Mouse (Mus musculus) cerebellum, postnatal 14 days (tissue): ENCODE results near the gene Arhgef28.
"Not testable (repeated sequence)": the region's sequence is repeated elsewhere in the genome, so short reads cannot be mapped to it uniquely, and the experiment has no call there.

Source experiments
- DNase-seq, 2 experiments: peaks; one replicate each; pipeline ENCODE4 v3.0.0; 2021; ENCODE audit warnings: mixed read lengths in 2 of 2

The Arhgef28 gene

GRCm38 (mm10) chr13:98122766-98123165, 83.5 kb downstream of the Arhgef28 start:
- DNase-seq: no peak

- no peak for DNase-seq
Observed at GRCm38 (mm10) chr13:98121993-98122392, 84.2 kb downstream of the Arhgef28 start.

DNA sequence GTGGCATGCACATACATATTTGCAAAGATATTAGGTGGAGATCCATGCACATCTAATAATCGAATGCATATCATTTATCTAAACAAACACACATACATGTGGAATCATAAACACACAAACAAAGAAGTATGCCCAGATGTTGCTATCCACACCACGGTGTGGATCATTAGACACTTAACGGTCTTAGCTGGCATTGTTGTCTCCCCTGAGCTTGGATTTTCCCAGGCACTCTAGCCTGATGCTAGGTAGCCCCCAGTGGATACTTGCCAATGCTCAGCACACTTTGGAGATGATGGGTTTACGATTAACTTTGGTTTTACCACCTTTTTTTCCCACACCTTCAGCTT, 85.1 kb downstream of the Arhgef28 start:
- no peak for DNase-seq

GRCm38 (mm10) chr13:98120356-98121123, 85.7 kb downstream of the Arhgef28 start:
- DNase-seq: no peak

GRCm38 (mm10) chr13:98118291-98118690, 87.9 kb downstream of the Arhgef28 start:
- DNase-seq: no peak

DNA sequence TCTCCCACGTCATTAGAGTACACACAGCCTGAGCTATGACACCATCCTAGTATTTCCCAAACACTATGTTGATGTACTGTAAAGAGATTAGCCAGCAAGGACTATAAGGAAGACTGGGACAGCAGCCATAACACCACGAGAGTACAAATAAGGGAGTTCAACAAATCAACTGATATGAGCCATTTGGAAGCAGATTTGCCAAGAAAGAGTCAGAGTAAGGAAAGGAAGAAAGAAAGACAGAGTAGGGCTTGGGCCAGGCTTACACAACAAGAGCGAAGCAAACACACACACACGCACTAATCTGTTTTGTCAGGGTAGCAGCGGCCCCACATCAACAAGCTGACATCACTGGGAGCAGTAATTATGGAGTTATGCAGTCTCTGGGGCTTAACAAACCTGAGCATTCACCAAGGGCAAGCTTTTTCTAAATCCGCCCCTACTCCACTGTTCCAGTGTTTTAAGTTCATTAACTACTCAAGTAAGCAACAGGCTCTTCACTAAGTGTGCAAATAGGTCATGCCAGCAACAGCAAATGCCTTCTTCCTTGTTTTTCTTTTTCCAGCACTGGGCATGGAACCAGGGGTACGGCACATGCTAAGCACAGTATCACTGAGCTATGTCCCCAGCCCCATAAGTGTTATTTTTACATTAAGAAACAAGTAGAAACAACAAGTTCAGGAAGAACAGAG, 88.5 kb downstream of the Arhgef28 start:
- no peak for DNase-seq

DNA sequence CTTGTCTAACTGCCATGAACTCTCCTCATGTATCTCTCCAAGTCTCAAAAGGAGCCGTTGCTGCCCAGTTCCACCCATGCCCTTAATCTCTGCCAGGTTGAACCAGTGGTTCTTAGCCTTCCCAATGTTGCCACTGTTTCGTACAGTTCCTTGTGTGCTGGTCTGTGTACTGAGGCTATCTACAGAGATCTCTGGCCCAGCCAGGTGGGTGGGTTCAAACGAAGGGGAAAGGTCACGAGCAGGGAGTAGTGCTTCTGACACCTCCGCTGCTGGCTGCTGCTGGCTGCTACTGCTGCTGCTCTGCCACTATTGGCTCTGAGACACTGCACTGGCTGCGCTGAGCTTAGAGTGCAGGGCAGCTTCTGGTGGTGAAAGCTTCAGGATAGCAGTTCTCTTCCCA, 90.6 kb downstream of the Arhgef28 start:
- no peak for DNase-seq

DNA sequence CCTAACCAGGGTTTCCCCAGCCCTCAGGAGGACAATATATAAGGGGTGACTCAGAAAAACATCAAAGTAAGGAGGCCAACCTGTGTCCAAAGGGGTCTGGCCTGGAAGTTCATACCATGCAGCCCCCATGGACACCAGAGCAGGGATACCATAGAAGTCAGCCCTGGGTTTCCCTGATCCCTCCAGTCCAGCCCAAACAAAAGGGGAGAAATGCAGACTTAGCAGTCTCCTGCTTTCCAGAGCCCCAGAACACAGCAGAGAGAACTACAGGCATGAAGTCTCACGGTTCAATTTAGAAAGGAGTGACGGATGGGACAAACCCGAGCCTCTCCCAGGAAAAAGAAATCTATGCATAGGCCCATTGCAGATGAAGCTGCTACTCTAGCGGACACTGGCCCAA, 91.2 kb downstream of the Arhgef28 start:
- no peak for DNase-seq

DNA sequence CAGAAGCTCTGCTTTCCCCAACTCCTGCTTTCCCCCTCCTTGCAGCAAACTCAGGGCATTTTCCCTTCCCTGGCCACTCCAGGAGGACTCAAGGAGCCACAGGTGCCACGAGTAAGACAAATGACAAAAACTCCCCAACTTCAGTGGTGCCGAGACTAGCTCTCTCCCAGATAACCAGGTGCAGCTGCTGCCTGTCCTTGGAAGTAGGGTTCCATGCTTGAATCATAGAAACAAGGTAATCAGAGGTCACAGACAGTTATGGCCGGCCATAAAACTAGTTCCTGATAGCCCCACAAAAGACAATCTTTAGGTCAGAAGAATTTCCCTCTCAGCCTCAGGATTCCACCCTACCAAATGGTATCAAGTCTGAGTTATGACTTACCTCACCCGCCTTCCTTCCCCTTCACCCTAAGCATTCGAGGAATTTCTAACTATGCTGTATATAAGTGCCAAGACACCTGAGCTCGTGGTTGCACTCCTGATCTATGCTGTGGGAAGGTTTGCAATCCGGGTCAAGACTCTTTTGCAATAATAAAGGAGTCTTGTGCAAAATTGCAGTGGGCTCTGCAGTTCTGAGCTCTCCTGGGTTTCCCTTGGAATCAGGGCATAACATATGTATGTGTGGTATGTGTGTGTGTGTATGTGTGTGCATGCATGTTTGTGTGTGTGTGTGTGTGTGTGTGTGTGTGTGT, 93.3 kb downstream of the Arhgef28 start:
- DNase-seq: no peak

DNA sequence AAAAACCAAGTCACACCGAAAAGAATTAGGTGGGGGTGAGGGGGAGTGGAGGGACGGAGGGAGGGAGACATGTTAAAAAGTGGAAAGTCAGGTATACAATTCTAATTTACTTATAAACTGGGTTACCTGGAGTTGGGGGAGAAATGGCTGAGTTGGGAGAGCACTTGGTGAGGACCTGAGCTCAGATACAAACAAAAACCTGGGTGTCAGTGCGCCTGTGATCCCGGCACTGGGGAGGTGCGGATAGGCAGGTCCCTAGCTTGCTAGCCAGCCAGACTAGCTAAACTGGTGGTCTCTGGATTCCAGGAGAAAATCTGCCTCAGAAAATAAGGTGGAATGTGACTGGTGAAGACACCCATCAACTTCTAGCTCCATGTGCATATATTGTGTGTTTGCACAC, 94.7 kb downstream of the Arhgef28 start:
- DNase-seq: no peak

- DNase-seq: no peak
Observed at GRCm38 (mm10) chr13:98111021-98111420, 95.2 kb downstream of the Arhgef28 start.

GRCm38 (mm10) chr13:98108481-98108880, 97.8 kb downstream of the Arhgef28 start:
- not testable (repeated sequence) for DNase-seq

DNA sequence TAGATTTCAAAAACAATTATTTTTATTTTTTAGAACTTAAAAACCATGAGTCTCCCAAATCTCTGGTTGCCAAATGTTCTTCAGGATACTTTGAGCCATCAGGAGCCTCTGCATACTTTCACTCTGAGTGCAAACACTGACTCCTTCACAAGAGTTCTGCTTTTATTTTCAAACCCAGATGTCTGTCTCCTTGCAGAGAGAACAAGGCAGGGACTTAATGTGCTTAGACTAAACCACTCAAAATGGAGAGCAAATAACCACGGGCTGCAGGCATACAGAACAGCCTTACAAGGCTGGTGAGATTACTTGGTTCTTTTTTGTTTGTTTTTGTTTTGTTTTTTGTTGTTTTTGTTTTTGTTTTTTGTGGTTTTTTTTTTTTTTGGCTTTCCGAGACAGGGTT, 98.6 kb downstream of the Arhgef28 start:
- no peak for DNase-seq

DNA sequence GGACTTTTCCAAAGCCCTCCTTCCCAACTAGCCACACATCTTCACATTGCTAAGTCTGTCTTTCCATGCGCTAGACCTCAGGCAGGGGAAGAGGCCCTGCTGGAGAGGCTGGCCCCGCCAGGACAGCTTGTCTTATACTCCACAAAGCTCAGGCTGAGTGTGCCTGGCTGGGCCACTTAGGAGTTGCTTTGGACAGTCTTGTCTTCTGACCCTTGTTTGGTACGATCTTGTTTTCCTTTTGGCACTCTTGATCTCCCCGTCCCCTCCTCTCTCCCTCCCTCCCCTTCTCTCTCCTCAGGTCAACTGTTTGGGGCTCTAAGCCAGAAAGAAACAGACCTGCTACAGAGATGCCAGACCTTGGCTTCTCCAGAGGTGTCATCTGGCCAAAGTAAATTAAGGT, 110.3 kb downstream of the Arhgef28 start:
- DNase-seq: no peak

DNA sequence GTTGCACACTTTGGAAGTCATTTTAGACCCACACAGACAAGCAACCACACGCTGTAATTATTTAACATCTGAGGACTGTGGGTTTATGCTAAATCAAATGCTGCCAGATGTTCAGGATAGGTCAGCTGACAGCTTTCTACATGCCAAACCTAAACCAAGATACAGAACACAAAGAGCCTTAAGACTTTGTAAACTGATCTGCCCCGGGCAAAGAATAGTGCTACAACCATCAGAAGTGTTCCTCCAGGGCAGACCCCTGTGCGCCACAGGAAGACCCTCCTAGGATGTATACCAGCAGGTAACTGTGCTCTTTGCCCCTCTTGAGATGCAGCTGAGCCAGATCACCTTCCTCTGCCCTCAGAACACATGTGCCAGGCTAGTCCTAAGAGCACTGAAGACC, 111.9 kb downstream of the Arhgef28 start:
- no peak for DNase-seq

- DNase-seq: no peak
Observed at GRCm38 (mm10) chr13:98093483-98093882, 112.8 kb downstream of the Arhgef28 start.

DNA sequence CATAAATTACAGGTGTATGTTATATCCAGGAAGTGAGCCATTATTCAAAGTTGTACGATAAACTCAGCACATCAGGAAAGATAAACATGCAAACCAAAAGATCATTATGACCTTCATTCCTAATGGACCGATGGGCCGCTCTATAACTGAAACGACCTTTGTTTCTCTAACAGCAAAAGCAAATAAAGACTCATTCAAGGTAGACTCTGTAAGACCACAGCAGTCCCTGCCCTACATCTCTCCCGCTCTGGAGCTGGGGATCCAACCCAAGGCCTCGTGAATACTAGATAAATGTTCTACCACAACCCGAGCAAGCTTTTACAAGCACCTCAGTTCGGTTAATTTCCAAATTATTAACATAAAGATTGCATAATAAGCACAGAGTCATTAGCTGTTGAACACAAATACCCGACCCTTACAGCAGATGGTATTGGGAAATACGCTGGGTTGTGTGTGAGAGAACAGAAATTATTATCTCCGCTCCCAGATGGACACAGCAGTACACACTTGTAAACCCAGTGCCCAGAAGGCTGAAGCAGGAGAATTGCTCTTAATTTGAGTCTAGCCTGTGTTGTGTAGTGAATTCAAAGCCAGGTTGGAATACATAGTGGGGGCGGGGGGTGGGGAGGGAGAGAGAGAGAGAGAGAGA, 113.8 kb downstream of the Arhgef28 start:
- no peak for DNase-seq

GRCm38 (mm10) chr13:98079640-98080039, 126.6 kb downstream of the Arhgef28 start:
- no peak for DNase-seq

GRCm38 (mm10) chr13:98078251-98078650, 128.0 kb downstream of the Arhgef28 start:
- DNase-seq: no peak

DNA sequence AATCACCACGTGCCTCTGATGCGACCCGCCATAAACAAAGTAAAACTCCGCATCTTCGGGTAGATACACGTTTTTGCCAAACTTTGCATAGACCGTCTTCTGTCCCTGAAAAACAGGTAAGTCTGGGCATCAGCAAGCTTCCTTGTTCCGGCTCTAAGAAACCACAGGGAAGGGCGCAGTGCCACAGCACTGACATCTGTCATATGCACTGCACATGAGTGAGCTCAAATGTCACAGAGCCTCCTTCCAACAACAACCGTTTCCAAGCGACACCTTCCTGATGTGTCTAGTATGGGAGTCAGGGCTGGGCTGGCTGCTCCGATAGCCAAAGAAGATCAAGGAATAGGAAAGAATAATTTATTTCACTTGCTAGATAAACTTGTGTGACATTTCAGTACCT, 129.0 kb downstream of the Arhgef28 start:
- DNase-seq: peak; percentile 11 to 24

- DNase-seq: peak; percentile 55 to 68
Observed at GRCm38 (mm10) chr13:98074871-98075270, 131.4 kb downstream of the Arhgef28 start.

DNA sequence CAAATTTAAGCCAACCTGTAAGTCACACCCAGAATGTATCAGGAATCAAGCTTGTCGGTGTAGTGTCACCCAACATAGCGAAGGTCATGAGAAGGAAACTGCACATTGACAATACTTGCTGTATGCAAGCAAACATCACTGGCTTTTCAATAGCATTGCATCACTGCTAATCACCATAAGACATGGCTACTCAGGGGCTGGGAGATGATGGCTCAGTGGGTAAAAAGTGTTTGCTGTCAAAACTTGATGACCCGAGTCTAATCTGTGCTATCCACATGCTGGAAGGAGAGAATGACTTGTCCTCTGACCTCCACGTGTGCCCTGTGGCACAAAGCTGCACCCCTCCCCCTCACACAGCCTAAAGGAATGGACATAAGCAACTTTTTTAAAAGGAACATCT, 133.0 kb downstream of the Arhgef28 start:
- DNase-seq: no peak

DNA sequence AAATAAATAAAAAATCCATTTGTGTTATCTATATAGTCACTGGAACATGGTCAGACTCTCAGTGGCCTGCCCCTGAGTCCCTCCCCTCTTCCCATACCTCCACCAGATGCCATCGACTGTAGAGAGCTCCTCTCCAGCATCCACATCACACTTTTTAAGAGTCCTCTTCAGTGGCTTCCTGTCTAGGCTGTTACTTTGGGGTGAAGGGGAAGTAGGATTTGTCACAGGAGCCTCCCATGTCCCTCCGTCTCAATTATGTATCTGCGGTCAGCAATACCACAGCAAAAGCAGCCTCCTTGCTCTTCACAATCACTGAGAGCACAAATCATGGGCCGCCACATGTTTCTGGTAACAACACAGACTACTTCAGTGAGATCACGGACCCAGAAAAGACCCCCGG, 135.8 kb downstream of the Arhgef28 start:
- no peak for DNase-seq
